Mouse (Mus musculus): ENCODE results near the gene Tada2b. TPM values are rescaled to one million over a fixed set of nuclear protein-coding genes. Genes with fewer than 3 reads are reported as not detected.

Tada2b gene
- polyA plus RNA-seq, 1 experiment from 2014 or later = 3.1 TPM

DNA sequence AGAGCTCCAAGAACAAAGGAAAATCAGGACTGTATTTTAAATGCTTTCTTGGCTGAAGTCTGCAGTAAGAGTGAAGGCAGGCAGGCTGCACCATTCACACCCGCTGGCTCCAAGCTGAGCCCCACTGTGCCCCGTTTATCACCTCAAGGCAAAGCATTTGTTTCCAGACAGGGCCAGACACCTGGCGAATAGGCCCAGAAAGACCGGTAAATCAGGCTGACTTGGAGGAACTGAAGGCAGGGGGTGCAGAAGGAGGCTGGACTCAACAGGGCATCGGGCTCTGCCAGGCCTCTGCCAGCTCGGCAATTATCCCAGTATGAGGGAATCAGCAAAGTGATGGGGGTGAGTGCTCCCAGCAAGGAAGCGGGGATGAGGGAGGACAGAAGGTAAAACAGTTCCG is 39.1 kb downstream of the Tada2b start:
- peaks cover 60% of the 10 kb centered on the region for H3K27me3 ChIP-seq (ENCODE audit: control insufficient read depth, insufficient read depth, low read length)
- ATAC-seq (ENCODE audit: insufficient number of reproducible peaks, insufficient read depth, low FRiP score, low read depth) = no peak
- no peak overlapping the region for H3K4me2 ChIP-seq (ENCODE audit: low read length)
- H3K9me3 ChIP-seq (ENCODE audit: control insufficient read depth, low read length) = no peaks in the 10 kb centered on the region
- no peak overlapping the region for H3K27ac ChIP-seq (replicated peaks in 1 of 2; ENCODE audit: control insufficient read depth in 1 of 2, insufficient read depth in 1 of 2, low read depth in 2 of 2, low read length in 2 of 2)
- H3K4me3 ChIP-seq (ENCODE audit: control insufficient read depth in 1 of 2, insufficient read depth in 1 of 2, low read depth in 1 of 2, low read length in 2 of 2) = no peak overlapping the region
- H3K9ac ChIP-seq (ENCODE audit: low read length) = no peak overlapping the region
- H3K4me1 ChIP-seq (ENCODE audit: control insufficient read depth in 2 of 2, insufficient read depth in 2 of 2, low read length in 2 of 2) = peaks cover 8% of the 10 kb centered on the region in 2 experiments
- 26% methylated on average over 8 of the region's 8 CpGs for WGBS
- H3K36me3 ChIP-seq (ENCODE audit: control insufficient read depth, insufficient read depth, low read length) = no peaks in the 10 kb centered on the region

- Histone ChIP-seq H3K27ac (replicated peaks in 1 of 2; ENCODE audit: control insufficient read depth in 1 of 2, insufficient read depth in 1 of 2, low read depth in 2 of 2, low read length in 2 of 2) (no peak overlapping the region), H3K36me3 (ENCODE audit: control insufficient read depth, insufficient read depth, low read length) (no peaks in the 10 kb centered on the region), H3K4me1 (ENCODE audit: control insufficient read depth in 2 of 2, insufficient read depth in 2 of 2, low read length in 2 of 2) (peaks cover 4% of the 10 kb centered on the region in 2 experiments), H3K9ac (ENCODE audit: low read length) (no peak overlapping the region), H3K9me3 (ENCODE audit: control insufficient read depth, low read length) (no peaks in the 10 kb centered on the region), H3K27me3 (ENCODE audit: control insufficient read depth, insufficient read depth, low read length) (peaks cover 60% of the 10 kb centered on the region), H3K4me3 (ENCODE audit: control insufficient read depth in 1 of 2, insufficient read depth in 1 of 2, low read depth in 1 of 2, low read length in 2 of 2) (no peak overlapping the region), H3K4me2 (ENCODE audit: low read length) (no peak overlapping the region)
- no peak for ATAC-seq (ENCODE audit: insufficient number of reproducible peaks, insufficient read depth, low FRiP score, low read depth)
- WGBS = 42% methylated on average over 4 of the region's 4 CpGs
These were observed 39.5 kb downstream of the Tada2b start for GRCm38 (mm10) chr5:36444611-36445010.

DNA sequence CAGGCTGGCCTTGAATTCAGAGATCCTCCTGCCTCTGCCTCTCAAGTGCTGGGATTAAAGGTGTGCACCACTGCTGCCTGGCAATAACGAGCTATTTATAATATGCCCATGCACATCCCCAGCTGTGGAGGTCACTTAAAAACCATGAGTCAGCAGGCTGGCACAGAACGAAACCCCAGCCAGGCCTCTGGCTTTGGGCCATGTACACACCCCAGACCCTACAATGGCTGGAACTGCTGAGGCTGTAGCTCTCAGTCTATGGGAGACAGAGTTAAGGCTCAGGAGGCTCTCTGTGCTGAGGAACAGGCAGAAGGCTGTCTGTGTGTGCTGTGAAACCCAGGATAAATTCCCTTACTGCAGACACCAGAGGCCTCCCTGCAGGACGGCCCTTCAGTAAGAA is 43.3 kb downstream of the Tada2b start:
- Histone ChIP-seq H3K27ac (replicated peaks in 1 of 2; ENCODE audit: control insufficient read depth in 1 of 2, insufficient read depth in 1 of 2, low read depth in 2 of 2, low read length in 2 of 2) (no peak overlapping the region), H3K4me2 (ENCODE audit: low read length) (no peak overlapping the region), H3K4me1 (ENCODE audit: control insufficient read depth in 2 of 2, insufficient read depth in 2 of 2, low read length in 2 of 2) (no peaks in the 10 kb centered on the region), H3K9me3 (ENCODE audit: control insufficient read depth, low read length) (no peaks in the 10 kb centered on the region), H3K9ac (ENCODE audit: low read length) (no peak overlapping the region), H3K36me3 (ENCODE audit: control insufficient read depth, insufficient read depth, low read length) (no peaks in the 10 kb centered on the region), H3K27me3 (ENCODE audit: control insufficient read depth, insufficient read depth, low read length) (peaks cover 35% of the 10 kb centered on the region), H3K4me3 (ENCODE audit: control insufficient read depth in 1 of 2, insufficient read depth in 1 of 2, low read depth in 1 of 2, low read length in 2 of 2) (no peak overlapping the region)
- no peak for ATAC-seq (ENCODE audit: insufficient number of reproducible peaks, insufficient read depth, low FRiP score, low read depth)
- 46% methylated on average over 3 of the region's 3 CpGs for WGBS

GRCm38 (mm10) chr5:36436858-36437257 is 47.2 kb downstream of the Tada2b start:
- Histone ChIP-seq H3K27ac (replicated peaks in 1 of 2; ENCODE audit: control insufficient read depth in 1 of 2, insufficient read depth in 1 of 2, low read depth in 2 of 2, low read length in 2 of 2) (no peak overlapping the region), H3K27me3 (ENCODE audit: control insufficient read depth, insufficient read depth, low read length) (peaks cover 6% of the 10 kb centered on the region), H3K36me3 (ENCODE audit: control insufficient read depth, insufficient read depth, low read length) (no peaks in the 10 kb centered on the region), H3K4me1 (ENCODE audit: control insufficient read depth in 2 of 2, insufficient read depth in 2 of 2, low read length in 2 of 2) (no peaks in the 10 kb centered on the region), H3K9ac (ENCODE audit: low read length) (no peak overlapping the region), H3K9me3 (ENCODE audit: control insufficient read depth, low read length) (no peaks in the 10 kb centered on the region), H3K4me2 (ENCODE audit: low read length) (no peak overlapping the region), H3K4me3 (ENCODE audit: control insufficient read depth in 1 of 2, insufficient read depth in 1 of 2, low read depth in 1 of 2, low read length in 2 of 2) (no peak overlapping the region)
- ATAC-seq (ENCODE audit: insufficient number of reproducible peaks, insufficient read depth, low FRiP score, low read depth) = no peak
- WGBS = 59% methylated on average over 4 of the region's 4 CpGs

- WGBS = 68% methylated on average over 9 of the region's 9 CpGs
- no peak for ATAC-seq (ENCODE audit: insufficient number of reproducible peaks, insufficient read depth, low FRiP score, low read depth)
These were observed 49.6 kb downstream of the Tada2b start for GRCm38 (mm10) chr5:36434398-36434967.

DNA sequence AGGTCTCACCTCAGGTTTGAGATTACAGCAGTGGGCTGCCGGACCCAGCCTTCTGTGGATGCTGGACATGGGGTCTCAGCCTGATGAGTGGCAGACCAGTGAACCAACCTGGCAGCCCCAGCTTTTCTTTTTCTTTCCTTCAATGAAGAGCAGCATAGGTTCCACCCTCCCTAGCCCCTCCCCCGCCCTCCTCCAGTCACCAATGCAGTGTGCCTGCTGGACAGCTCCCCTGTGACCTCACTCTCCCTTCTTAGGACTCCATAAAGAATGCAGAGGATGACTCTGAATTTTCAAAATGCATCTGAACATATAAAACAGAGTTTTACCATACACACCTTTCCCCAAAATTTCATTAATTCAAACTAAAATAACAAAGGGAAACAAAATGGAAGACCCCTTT is 52.4 kb downstream of the Tada2b start:
- no peaks in the 10 kb centered on the region for H3K36me3 ChIP-seq (ENCODE audit: control insufficient read depth, insufficient read depth, low read length)
- H3K9ac ChIP-seq (ENCODE audit: low read length) = no peak overlapping the region
- H3K9me3 ChIP-seq (ENCODE audit: control insufficient read depth, low read length) = no peaks in the 10 kb centered on the region
- ATAC-seq (ENCODE audit: insufficient number of reproducible peaks, insufficient read depth, low FRiP score, low read depth) = no peak
- no peak overlapping the region for H3K4me3 ChIP-seq (ENCODE audit: control insufficient read depth in 1 of 2, insufficient read depth in 1 of 2, low read depth in 1 of 2, low read length in 2 of 2)
- 57% methylated on average over 2 of the region's 2 CpGs for WGBS
- no peaks in the 10 kb centered on the region for H3K4me1 ChIP-seq (ENCODE audit: control insufficient read depth in 2 of 2, insufficient read depth in 2 of 2, low read length in 2 of 2)
- peaks cover 4% of the 10 kb centered on the region; the same call in 1 of the 2 replicates for H3K27me3 ChIP-seq (ENCODE audit: control insufficient read depth, insufficient read depth, low read length)
- H3K27ac ChIP-seq (replicated peaks in 1 of 2; ENCODE audit: control insufficient read depth in 1 of 2, insufficient read depth in 1 of 2, low read depth in 2 of 2, low read length in 2 of 2) = no peak overlapping the region
- H3K4me2 ChIP-seq (ENCODE audit: low read length) = no peak overlapping the region

More at GRCm38 (mm10) chr5:36434398-36434967, 49.6 kb downstream of the Tada2b start:
- Histone ChIP-seq H3K9ac (ENCODE audit: low read length) (no peak overlapping the region), H3K27me3 (ENCODE audit: control insufficient read depth, insufficient read depth, low read length) (peaks cover 4% of the 10 kb centered on the region; the same call in 1 of the 2 replicates), H3K4me1 (ENCODE audit: control insufficient read depth in 2 of 2, insufficient read depth in 2 of 2, low read length in 2 of 2) (no peaks in the 10 kb centered on the region), H3K36me3 (ENCODE audit: control insufficient read depth, insufficient read depth, low read length) (no peaks in the 10 kb centered on the region), H3K4me3 (ENCODE audit: control insufficient read depth in 1 of 2, insufficient read depth in 1 of 2, low read depth in 1 of 2, low read length in 2 of 2) (no peak overlapping the region), H3K27ac (replicated peaks in 1 of 2; ENCODE audit: control insufficient read depth in 1 of 2, insufficient read depth in 1 of 2, low read depth in 2 of 2, low read length in 2 of 2) (no peak overlapping the region), H3K4me2 (ENCODE audit: low read length) (no peak overlapping the region), H3K9me3 (ENCODE audit: control insufficient read depth, low read length) (no peaks in the 10 kb centered on the region)

DNA sequence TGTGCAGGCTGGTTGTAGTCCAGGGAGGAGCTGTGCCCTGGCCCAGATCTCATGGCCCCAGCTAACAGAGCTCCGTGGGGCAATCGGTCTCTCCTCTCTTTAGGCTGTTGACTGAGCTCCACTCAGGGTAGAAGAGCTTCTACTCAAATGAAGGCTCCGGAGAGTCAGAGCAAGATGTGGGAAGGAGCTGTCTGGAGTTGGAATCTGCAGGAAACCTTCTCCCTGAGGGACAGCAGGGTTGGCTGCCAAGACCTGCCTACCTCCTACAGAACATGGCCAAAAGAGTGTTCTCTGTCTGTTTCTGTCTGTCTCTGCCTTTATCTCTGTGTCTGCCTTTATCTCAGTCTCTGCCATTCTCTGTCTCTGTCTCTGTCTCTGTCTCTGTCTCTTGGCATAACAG is 54.5 kb downstream of the Tada2b start:
- H3K4me1 ChIP-seq (ENCODE audit: control insufficient read depth in 2 of 2, insufficient read depth in 2 of 2, low read length in 2 of 2) = no peaks in the 10 kb centered on the region
- H3K27ac ChIP-seq (replicated peaks in 1 of 2; ENCODE audit: control insufficient read depth in 1 of 2, insufficient read depth in 1 of 2, low read depth in 2 of 2, low read length in 2 of 2) = no peak overlapping the region
- H3K9me3 ChIP-seq (ENCODE audit: control insufficient read depth, low read length) = no peaks in the 10 kb centered on the region
- peaks cover 4% of the 10 kb centered on the region; the same call in 1 of the 2 replicates for H3K27me3 ChIP-seq (ENCODE audit: control insufficient read depth, insufficient read depth, low read length)
- no peak overlapping the region for H3K9ac ChIP-seq (ENCODE audit: low read length)
- ATAC-seq (ENCODE audit: insufficient number of reproducible peaks, insufficient read depth, low FRiP score, low read depth) = no peak
- no peak overlapping the region for H3K4me2 ChIP-seq (ENCODE audit: low read length)
- no peaks in the 10 kb centered on the region for H3K36me3 ChIP-seq (ENCODE audit: control insufficient read depth, insufficient read depth, low read length)
- H3K4me3 ChIP-seq (ENCODE audit: control insufficient read depth in 1 of 2, insufficient read depth in 1 of 2, low read depth in 1 of 2, low read length in 2 of 2) = no peak overlapping the region
- WGBS = 77% methylated on average over 3 of the region's 3 CpGs

DNA sequence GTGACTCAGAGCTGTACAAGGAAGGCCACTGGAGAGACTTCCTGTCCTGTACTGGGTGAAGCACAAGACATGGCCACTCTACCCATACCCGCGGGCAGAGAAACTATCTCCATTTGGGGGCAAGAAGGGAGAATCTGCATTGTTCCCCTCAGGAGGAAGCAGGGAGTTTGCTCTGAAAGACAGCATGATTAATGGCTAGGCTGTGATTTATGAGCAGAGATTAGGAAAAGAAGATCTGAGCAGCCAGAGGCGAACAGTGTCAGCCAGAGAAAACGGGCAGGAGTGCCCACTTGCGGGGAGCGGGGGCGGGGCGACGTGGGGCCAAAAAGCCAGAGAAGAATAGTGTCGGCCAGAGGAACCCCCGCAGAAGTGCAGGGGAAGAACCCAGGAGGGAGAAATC is 56.3 kb downstream of the Tada2b start:
- Histone ChIP-seq H3K9ac (ENCODE audit: low read length) (no peak overlapping the region), H3K4me2 (ENCODE audit: low read length) (no peak overlapping the region), H3K4me3 (ENCODE audit: control insufficient read depth in 1 of 2, insufficient read depth in 1 of 2, low read depth in 1 of 2, low read length in 2 of 2) (no peak overlapping the region), H3K4me1 (ENCODE audit: control insufficient read depth in 2 of 2, insufficient read depth in 2 of 2, low read length in 2 of 2) (no peaks in the 10 kb centered on the region), H3K9me3 (ENCODE audit: control insufficient read depth, low read length) (no peaks in the 10 kb centered on the region), H3K27ac (replicated peaks in 1 of 2; ENCODE audit: control insufficient read depth in 1 of 2, insufficient read depth in 1 of 2, low read depth in 2 of 2, low read length in 2 of 2) (no peak overlapping the region), H3K36me3 (ENCODE audit: control insufficient read depth, insufficient read depth, low read length) (no peaks in the 10 kb centered on the region), H3K27me3 (ENCODE audit: control insufficient read depth, insufficient read depth, low read length) (0 out of 2 replicates have a peak, but pooled peaks cover under 1% of the 10 kb centered on the region)
- no peak for ATAC-seq (ENCODE audit: insufficient number of reproducible peaks, insufficient read depth, low FRiP score, low read depth)
- 54% methylated on average over 11 of the region's 11 CpGs for WGBS
